Mouse (Mus musculus): ENCODE measurements around the gene Galntl5. TPM values are rescaled to one million over a fixed set of nuclear protein-coding genes. Genes with fewer than 3 reads are reported as not detected.
"Not testable (repeated sequence)": the region's sequence is repeated elsewhere in the genome, so short reads cannot be mapped to it uniquely, and the experiment has no call there.

The Galntl5 gene
- not detected in 2 replicates for total RNA-seq (2014; fragmentation: Nextera tagmentation)
- total RNA-seq (2017): not detected in 2 replicates

GRCm38 (mm10) chr5:25181004-25181531 lies at the start of gene Galntl5:
Gene Galntl5 (plus strand): TSS chr5:25181460.
- ATAC-seq (replicated peaks; ENCODE audit: low FRiP score, low TSS enrichment, poor library complexity, severe bottlenecking): no peak

- no peak for ATAC-seq (replicated peaks; ENCODE audit: low FRiP score, low TSS enrichment, poor library complexity, severe bottlenecking)
These were observed 34.6 kb upstream of the Galntl5 start for GRCm38 (mm10) chr5:25146705-25147104.

GRCm38 (mm10) chr5:25149331-25149965 lies 31.8 kb upstream of the Galntl5 start:
- ATAC-seq (replicated peaks; ENCODE audit: low FRiP score, low TSS enrichment, poor library complexity, severe bottlenecking): no peak

- no peak for ATAC-seq (replicated peaks; ENCODE audit: low FRiP score, low TSS enrichment, poor library complexity, severe bottlenecking)
These were observed 27.8 kb upstream of the Galntl5 start for GRCm38 (mm10) chr5:25153491-25153890.

GRCm38 (mm10) chr5:25153996-25154395 lies 27.3 kb upstream of the Galntl5 start:
- no peak for ATAC-seq (replicated peaks; ENCODE audit: low FRiP score, low TSS enrichment, poor library complexity, severe bottlenecking)

- no peak for ATAC-seq (replicated peaks; ENCODE audit: low FRiP score, low TSS enrichment, poor library complexity, severe bottlenecking)
These were observed 26.4 kb upstream of the Galntl5 start for GRCm38 (mm10) chr5:25154823-25155222.

GRCm38 (mm10) chr5:25155351-25155750 lies 25.9 kb upstream of the Galntl5 start:
- no peak for ATAC-seq (replicated peaks; ENCODE audit: low FRiP score, low TSS enrichment, poor library complexity, severe bottlenecking)

- ATAC-seq (replicated peaks; ENCODE audit: low FRiP score, low TSS enrichment, poor library complexity, severe bottlenecking): no peak
These were observed 24.1 kb upstream of the Galntl5 start for GRCm38 (mm10) chr5:25157136-25157535.

GRCm38 (mm10) chr5:25160515-25160914 lies 20.7 kb upstream of the Galntl5 start:
- ATAC-seq (replicated peaks; ENCODE audit: low FRiP score, low TSS enrichment, poor library complexity, severe bottlenecking): no peak

GRCm38 (mm10) chr5:25162981-25163380 lies 18.3 kb upstream of the Galntl5 start:
- ATAC-seq (replicated peaks; ENCODE audit: low FRiP score, low TSS enrichment, poor library complexity, severe bottlenecking): no peak

GRCm38 (mm10) chr5:25163938-25164337 lies 17.3 kb upstream of the Galntl5 start:
- no peak for ATAC-seq (replicated peaks; ENCODE audit: low FRiP score, low TSS enrichment, poor library complexity, severe bottlenecking)

- no peak for ATAC-seq (replicated peaks; ENCODE audit: low FRiP score, low TSS enrichment, poor library complexity, severe bottlenecking)
These were observed 16.9 kb upstream of the Galntl5 start for GRCm38 (mm10) chr5:25164341-25164740.

- ATAC-seq (replicated peaks; ENCODE audit: low FRiP score, low TSS enrichment, poor library complexity, severe bottlenecking): no peak
These were observed 16.0 kb upstream of the Galntl5 start for GRCm38 (mm10) chr5:25165102-25165788.

GRCm38 (mm10) chr5:25165789-25166135 lies 15.5 kb upstream of the Galntl5 start:
- no peak for ATAC-seq (replicated peaks; ENCODE audit: low FRiP score, low TSS enrichment, poor library complexity, severe bottlenecking)

GRCm38 (mm10) chr5:25166665-25167064 lies 14.6 kb upstream of the Galntl5 start:
- ATAC-seq (replicated peaks; ENCODE audit: low FRiP score, low TSS enrichment, poor library complexity, severe bottlenecking): no peak

- ATAC-seq (replicated peaks; ENCODE audit: low FRiP score, low TSS enrichment, poor library complexity, severe bottlenecking): not testable (repeated sequence)
These were observed 3.3 kb upstream of the Galntl5 start for GRCm38 (mm10) chr5:25177937-25178336.

- not testable (repeated sequence) for ATAC-seq (replicated peaks; ENCODE audit: low FRiP score, low TSS enrichment, poor library complexity, severe bottlenecking)
These were observed 2.7 kb upstream of the Galntl5 start for GRCm38 (mm10) chr5:25178543-25178942.

- ATAC-seq (replicated peaks; ENCODE audit: low FRiP score, low TSS enrichment, poor library complexity, severe bottlenecking): no peak
These were observed 2.0 kb upstream of the Galntl5 start for GRCm38 (mm10) chr5:25179284-25179683.

GRCm38 (mm10) chr5:25179936-25180488 lies 1.2 kb upstream of the Galntl5 start:
- no peak for ATAC-seq (replicated peaks; ENCODE audit: low FRiP score, low TSS enrichment, poor library complexity, severe bottlenecking)

GRCm38 (mm10) chr5:25183595-25183994 lies 2.3 kb downstream of the Galntl5 start:
- ATAC-seq (replicated peaks; ENCODE audit: low FRiP score, low TSS enrichment, poor library complexity, severe bottlenecking): no peak

GRCm38 (mm10) chr5:25184594-25184993 lies 3.3 kb downstream of the Galntl5 start:
- ATAC-seq (replicated peaks; ENCODE audit: low FRiP score, low TSS enrichment, poor library complexity, severe bottlenecking): no peak
